Mouse (Mus musculus) CD8-positive naive resting alpha-beta T cell, adult 2 months (primary cell): Measurements from ENCODE around the gene Dph1.

ENCODE experiments used
- DNase-seq, 2 experiments: peaks; one replicate each; pipeline ENCODE4 v3.0.0; 2022; ENCODE audit warnings: low read depth in 2 of 2, low spot score in 2 of 2

The Dph1 gene

GRCm38 (mm10) chr11:75204472-75204871, 13.4 kb upstream of the Dph1 start:
- DNase-seq = no peak

GRCm38 (mm10) chr11:75203926-75204325, 12.9 kb upstream of the Dph1 start:
- no peak for DNase-seq

GRCm38 (mm10) chr11:75201721-75202120, 10.7 kb upstream of the Dph1 start:
- no peak for DNase-seq

- no peak for DNase-seq
Measured at GRCm38 (mm10) chr11:75200935-75201334, 9.9 kb upstream of the Dph1 start.

GRCm38 (mm10) chr11:75199951-75200350, 8.9 kb upstream of the Dph1 start:
- DNase-seq = no peak

GRCm38 (mm10) chr11:75198792-75199191, 7.8 kb upstream of the Dph1 start:
- DNase-seq = no peak

- no peak for DNase-seq
Measured at GRCm38 (mm10) chr11:75197956-75198355, 6.9 kb upstream of the Dph1 start.

GRCm38 (mm10) chr11:75196131-75196530, 5.1 kb upstream of the Dph1 start:
- no peak for DNase-seq

GRCm38 (mm10) chr11:75194850-75195461, 3.9 kb upstream of the Dph1 start:
- no peak for DNase-seq

GRCm38 (mm10) chr11:75194121-75194849, 3.2 kb upstream of the Dph1 start:
- no peak for DNase-seq

- DNase-seq = peak; percentile 52 to 72
Measured at GRCm38 (mm10) chr11:75193256-75194071, 2.4 kb upstream of the Dph1 start, which contains the start of gene Rtn4rl1. Rtn4rl1 (plus strand) TSS chr11:75193783.

GRCm38 (mm10) chr11:75192336-75193214, 1.5 kb upstream of the Dph1 start:
- peak; percentile 54 to 73 for DNase-seq

- no peak for DNase-seq
Measured at GRCm38 (mm10) chr11:75191841-75192240, 800 bp upstream of the Dph1 start.

- peak; percentile 65 to 71 for DNase-seq
Measured at GRCm38 (mm10) chr11:75190371-75190724, 693 bp downstream of the Dph1 start.

GRCm38 (mm10) chr11:75189713-75190370, 1.2 kb downstream of the Dph1 start:
- no peak for DNase-seq

GRCm38 (mm10) chr11:75184986-75185385, 6.1 kb downstream of the Dph1 start:
- DNase-seq = no peak

- no peak for DNase-seq
Measured at GRCm38 (mm10) chr11:75184573-75184972, 6.5 kb downstream of the Dph1 start.

GRCm38 (mm10) chr11:75183917-75184570, 7.0 kb downstream of the Dph1 start:
- DNase-seq = no peak

GRCm38 (mm10) chr11:75178672-75179208, 12.3 kb downstream of the Dph1 start, which contains the start of gene Ovca2:
Ovca2 (minus strand) TSS chr11:75178835.
- peak; percentile 86 to 94 for DNase-seq

GRCm38 (mm10) chr11:75178011-75178410, 13.0 kb downstream of the Dph1 start:
- no peak for DNase-seq
